Mouse (Mus musculus) spleen, adult 18-20 months (tissue): ENCODE measurements around the gene Zgrf1.

ENCODE experiments used
- DNase-seq, 2 experiments: peaks; one replicate each; pipeline ENCODE4 v3.0.0; 2022; ENCODE audit warnings: mixed read lengths in 2 of 2

The Zgrf1 gene

DNA sequence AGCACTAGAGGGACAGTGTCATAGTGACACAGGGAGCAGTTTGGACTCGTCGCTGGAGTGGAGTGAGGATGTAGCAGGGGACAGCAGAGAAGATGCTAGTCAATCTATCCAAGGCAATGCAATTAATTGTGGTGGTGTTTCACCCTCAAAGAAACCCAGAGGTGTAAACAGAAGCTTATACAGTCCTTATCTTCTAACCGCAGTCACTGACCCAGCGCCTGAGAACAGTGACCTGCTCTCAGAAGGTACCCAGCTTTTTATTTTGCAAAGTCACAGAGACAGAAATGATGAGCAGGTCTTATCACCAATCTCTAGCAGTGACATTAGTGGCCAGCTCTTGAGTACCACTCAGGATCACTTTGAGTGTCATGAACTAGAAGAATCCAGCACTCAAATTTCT, 9.7 kb downstream of the Zgrf1 start:
- DNase-seq = no peak

DNA sequence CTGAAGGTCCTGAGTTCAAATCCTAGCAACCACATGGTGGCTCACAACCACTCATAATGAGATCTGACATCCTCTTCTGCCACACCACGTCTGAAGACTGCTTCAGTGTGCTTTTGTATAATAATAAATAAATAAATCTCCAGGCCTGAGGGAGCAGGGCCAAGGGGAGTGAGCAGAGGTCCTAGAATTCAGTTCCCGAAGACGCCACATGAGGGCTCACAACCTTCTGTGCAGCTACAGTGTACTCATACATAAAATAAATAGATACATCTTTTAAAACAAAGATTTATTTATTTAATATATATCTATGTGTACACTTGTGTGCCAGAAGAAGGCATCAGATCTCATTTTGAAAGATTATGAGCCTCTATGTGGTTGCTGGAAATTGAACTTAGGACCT, 11.8 kb downstream of the Zgrf1 start:
- no peak for DNase-seq

DNA sequence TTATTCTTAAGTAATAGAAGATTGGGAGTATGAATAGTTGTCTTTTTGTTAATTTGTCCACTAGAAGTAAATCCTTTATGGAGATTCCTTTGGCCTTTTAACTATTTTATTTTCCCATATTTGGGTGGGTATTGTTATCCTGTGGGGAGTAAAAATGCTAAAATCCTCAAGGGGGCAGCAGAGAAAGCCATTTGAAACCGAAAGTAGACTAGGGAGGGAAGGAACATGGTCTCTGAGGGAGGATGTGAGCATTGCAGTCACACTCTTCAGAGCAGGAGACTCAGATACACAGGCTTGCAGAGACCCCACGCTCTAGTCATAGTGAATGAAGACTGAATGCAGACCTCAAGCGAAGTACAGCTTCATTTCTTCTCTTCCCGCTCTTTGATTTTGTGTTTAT, 19.3 kb downstream of the Zgrf1 start:
- peak in 1 of 2 experiments; percentile 31 for DNase-seq

DNA sequence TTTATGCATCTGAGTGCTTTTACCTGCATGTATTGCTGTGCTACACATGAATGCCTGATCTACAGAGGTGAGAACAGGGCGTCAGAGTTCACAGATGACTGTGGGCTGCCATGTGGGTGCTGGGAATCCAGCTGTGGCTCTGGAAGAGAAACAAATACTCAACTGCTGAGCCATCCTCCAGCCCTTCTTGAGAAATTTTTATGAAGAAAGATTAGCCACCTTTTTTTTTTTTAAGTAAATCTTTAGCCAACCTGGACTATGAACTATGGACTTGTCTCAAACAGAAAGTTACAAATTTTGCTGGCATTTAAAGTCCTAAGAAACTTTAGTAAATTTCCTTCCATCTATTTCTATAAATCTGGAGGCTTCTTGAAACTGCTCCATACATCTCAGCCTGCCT, 43.8 kb downstream of the Zgrf1 start:
- DNase-seq = no peak

DNA sequence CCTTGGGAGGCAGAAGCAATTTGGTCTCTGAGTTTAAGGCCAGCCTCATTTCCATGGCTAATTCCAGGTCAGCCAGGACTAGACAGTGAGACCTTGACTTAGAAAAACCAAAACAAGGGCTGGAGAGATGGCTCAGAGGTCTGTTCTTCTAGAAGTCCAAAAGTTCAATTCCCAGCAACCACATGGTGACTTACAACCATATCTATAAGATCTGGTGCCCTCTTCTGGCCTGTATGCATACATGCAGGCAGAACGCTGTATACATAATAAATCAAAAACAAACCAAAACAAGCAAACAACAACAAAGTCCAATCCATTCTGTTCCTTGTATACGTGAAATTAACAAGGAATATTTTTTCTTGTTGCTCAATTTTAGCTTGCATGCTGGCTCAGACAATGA, 54.8 kb downstream of the Zgrf1 start:
- DNase-seq = no peak

DNA sequence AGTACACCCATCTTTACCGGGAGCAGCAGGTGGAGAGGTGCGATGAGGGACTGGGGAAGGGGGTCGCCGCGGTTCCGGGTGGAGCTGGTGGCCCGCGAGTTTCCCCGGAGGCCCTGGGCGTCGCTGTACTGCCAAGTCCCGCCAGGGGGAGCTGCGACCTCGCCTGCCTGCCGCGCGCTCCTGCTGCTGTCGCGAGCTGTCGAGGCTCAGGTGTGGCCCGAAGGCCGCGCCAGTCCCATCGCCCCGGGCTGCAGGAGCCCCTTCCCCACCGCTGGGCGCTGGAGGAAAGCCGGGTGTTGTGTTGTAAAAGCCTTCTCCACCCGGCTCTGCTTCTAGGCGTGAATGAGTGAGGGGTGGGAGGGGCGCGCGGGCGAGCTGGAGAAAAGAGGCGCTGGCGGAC, 72.0 kb downstream of the Zgrf1 start:
- peak; percentile 55 to 77 for DNase-seq

DNA sequence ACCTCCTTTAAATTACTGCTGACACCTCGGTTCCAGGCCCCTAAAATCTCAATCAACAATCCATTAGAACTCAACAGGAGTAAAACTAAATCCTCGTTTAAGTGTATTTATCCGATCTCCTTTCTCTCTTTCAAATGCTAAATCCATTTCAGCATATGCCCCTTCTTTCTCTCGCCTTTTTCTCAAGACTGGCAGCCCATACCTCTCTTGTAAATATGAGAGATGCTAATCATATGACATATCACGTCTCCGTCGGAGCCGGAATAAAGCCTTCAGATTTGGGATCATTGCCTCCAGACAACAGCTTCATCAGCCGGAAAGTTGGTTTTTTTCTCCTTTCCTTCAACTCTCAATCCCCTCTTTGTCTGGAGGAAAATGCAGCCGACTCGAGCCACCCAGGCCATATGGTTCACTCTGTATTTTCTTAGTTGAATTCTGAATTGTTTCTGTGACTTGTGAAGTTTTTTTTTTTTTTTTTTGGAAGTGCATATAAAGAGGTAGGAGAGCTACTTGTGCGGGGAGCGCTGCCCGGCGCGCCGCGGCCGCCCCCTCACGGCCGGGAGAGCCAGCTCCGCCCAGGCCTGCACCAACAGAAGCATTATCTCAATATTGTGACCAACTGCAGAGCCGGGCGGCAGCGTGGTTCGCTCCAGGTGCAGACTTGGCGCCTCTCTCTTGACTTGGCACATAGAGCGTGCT, 72.6 kb downstream of the Zgrf1 start:
- DNase-seq = no peak

DNA sequence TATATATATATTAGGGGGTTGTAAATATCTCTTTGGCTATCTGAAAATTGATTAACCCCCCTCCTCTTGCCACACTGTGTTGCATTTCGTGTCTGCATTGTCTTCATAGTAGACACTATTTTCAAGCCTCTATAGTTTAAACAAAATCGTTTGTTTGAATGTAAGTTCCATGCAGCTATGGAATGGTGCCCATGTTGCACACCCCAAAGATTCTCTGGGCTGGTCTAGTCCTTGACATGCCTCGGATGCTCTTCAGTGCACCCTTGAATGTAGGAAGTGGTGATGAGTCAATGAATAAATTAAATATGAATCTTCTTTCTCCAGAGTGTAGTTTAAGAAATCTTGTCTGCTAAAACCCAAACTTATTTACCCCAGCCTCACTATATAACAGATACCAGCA, 73.2 kb downstream of the Zgrf1 start:
- no peak for DNase-seq

DNA sequence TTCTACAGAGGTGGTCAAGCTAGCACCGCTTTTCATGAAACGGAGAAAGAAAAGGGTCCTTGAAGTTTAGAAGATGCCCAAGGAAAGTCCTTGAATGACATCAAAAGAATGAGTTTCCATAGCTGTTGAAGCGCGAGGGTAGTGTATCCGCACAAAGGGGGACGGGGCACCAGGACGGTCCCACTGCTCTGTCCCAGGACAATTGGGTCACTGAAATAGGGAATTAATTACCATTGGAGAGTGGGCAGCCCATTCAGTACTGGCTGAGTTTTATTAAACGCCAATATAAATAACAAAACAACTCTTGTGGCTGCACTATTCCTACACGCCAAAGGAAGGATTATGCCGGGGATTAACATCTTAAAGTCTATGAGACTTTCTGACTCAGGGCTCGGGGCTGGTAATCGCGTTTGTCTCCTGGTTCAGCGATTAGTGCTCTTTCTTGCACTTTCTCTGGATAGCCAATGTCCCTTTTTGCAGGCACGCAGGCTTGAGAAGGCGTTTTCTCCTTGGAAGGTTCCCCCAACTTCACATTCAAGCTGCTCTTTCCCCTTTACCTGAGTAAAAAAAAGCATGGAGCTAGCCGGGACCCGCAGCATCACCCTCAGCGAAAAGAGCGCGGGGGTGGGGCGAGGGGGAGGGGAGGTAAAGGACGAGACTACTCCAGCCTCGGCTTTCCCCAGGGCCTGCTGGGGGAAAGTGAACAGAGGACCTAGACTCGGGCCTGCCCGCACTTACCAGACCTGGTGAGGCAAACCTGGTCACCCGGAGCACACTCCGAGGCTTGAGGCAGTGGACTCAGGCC, 74.1 kb downstream of the Zgrf1 start:
- DNase-seq = no peak

DNA sequence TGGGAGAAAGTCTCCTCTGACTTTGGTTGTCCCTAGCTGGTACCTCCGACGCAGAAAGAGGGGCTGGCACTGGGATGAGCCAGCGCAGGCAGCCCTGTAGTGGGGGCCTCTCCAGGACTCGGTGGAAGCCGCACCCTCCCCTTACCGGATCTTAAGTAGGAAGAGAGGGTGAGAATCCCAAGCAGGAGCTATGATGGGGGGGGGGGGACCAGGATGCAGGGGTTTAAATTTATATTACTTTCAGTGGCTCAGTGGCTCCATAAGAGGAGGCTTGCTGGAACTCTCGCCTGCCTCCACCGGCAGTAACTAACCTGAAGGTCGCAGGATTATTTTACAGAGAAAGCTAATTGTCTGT, 74.6 kb downstream of the Zgrf1 start:
- DNase-seq = no peak

DNA sequence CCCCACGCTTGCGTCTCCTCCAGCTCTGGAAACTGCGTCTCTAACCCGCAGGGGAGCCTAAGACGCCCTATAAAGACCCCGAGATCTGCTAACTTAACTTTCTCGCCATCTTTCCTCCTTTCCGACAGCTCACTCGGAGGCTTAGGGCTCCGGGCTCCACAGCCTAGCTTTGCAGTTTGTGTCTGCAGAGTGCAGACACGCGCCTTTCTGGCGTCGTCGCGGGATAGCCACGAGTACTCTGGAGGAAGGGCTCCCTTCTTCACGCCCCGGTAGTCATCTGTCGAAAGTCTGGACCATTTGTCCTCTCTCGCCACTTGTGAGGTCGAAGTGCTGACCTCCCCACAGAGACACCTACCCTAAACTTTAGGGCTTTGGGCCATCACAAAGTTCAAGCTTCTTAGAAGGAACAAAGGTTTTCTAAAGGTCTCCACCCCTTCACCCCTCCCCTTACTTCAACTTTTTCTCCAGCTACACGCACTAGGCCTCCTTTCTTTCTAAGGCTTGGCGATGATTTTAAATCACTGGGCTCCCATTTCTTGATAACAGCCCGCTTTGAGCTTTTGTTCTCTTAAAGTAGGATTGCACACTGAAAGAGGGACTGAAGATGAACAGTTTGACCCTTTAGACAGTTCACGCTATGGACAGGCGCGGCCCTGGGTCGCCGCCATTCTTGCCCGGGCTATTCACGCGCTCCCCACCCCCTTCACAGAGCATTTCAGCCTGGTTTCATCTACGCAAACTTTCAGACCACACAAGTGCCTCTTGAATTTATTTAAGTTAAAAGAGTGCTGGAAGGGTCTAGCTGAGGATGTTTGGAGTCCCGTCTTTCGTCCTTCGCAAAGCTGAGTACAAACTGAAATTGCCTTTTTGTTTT, 75.3 kb downstream of the Zgrf1 start:
- no peak for DNase-seq

DNA sequence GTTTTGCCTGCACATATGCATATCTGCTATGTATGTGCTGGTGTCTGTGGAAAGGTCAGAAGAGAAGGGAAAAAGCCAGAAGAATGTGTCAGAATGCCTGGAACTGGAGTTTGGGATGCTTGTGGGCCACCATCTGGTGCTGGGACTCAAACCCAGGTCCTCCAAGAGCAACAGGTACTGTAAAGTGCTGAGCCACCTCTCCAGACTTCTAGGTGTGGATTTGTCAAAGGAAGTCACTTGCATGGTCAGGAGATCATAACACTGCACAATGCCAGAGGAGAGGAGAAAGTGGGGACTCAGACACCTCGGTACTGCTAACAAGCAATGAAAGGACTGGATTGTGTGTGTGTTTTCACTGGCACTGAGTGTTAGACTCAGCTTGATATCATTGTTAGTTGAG, 76.9 kb downstream of the Zgrf1 start:
- DNase-seq = no peak

DNA sequence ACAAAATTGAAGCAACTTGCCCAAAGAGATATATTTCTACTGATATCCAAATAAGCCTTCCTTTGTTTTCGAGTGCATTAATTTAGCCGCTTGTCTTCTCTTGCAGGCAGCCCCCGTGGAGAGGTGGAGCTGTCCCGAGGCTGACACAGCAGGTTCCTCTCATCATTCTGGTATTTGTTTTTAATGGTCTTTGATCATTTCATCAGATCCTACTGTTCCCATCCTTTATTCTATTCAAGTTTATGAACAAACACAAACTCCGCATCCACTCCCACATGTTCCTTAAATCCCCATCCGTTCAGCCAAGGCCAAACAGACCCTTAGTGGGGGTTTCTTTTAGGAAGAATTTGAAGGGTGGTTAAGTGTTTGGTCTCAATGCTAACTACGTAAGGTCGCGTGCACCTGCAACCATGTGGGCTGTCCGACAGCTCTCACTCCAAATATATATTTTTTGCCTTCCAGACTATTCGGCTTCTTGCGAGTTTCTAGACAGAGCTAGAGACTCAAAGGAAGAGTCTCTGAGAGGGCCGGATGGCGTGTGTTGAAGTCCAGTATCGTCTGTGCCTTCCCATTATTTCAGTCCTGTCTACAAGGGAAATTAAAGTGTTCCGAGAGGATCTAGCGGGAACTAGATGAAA, 77.6 kb downstream of the Zgrf1 start:
- DNase-seq = no peak

DNA sequence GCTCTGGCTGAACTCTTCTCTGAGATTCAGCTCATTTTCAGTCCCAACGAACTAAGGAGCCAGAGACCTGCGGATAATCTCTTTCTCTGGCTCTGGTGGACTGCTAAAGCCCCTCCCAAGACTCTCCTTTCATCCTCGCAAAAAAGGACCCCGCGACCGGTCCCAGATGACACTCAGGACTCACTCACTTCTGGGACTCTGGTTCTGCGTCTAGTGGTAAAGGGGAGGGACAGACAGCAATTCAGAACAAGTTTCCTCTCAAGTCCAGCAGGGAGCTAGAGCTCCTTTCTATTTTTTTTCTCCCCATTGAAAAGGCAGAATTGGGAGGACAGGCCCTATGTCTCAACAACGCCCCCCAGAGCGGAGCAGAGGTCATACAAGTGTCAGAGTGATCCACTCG, 78.3 kb downstream of the Zgrf1 start:
- DNase-seq = no peak

DNA sequence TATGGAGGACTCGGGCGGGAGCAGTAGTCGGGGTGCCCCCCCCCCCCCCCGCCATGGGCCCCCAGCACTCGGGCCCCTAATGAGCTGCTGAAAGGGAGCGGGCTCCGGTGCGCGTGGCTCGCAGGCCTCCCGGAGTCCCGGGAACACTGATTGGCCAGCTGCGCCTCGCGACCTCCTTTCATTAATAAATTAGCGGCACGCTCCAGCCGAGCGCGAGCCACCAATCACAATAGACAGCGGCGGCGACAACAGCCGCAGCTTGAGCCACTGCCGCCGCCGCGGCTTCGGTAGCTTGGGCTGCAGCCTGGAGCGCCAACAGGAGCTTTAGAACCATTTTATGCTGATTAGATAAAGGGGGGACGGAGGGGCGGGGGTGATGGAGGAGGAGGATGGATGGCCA, 79.2 kb downstream of the Zgrf1 start:
- DNase-seq = no peak

DNA sequence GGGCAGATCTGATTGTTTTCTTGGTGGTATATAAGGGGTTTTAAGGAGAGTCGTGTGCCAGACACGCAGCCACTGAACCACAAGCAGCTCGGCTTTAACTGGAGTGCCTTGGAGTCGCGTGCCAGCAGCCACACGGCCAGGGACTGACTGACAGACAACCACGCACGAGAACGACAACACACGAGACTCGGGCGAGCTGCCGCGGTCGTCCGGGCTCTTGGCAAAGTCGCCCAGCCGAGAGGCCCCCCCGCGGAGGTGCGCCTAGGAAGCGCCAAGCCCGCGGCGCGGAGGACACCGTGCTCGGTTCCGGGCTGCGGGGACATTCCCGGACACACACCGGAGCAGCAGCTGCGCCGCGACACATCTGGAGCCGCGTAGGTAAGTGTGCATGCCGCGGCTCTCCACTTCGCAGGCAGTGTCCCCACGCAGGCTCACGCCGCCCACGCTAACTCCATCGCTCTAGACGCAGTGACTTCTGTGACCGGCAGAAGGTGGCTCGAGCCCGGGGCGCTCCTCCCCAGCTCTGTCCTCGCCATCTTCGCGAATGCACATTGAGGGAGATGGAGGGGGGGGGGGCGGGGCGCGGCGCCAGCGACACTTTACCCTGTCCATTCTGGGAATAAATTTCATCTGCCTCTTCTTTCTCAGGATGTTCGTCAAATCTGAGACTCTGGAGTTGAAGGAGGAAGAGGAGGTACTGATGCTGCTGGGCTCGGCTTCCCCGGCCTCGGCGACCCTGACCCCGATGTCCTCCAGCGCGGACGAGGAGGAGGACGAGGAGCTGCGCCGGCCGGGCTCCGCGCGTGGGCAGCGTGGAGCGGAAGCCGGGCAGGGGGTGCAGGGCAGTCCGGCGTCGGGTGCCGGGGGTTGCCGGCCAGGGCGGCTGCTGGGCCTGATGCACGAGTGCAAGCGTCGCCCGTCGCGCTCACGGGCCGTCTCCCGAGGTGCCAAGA, 80.1 kb downstream of the Zgrf1 start, which contains the start of gene Neurog2:
Neurog2 (plus strand) TSS at position 56 of the 953 bp plus-strand sequence.
- DNase-seq = no peak

DNA sequence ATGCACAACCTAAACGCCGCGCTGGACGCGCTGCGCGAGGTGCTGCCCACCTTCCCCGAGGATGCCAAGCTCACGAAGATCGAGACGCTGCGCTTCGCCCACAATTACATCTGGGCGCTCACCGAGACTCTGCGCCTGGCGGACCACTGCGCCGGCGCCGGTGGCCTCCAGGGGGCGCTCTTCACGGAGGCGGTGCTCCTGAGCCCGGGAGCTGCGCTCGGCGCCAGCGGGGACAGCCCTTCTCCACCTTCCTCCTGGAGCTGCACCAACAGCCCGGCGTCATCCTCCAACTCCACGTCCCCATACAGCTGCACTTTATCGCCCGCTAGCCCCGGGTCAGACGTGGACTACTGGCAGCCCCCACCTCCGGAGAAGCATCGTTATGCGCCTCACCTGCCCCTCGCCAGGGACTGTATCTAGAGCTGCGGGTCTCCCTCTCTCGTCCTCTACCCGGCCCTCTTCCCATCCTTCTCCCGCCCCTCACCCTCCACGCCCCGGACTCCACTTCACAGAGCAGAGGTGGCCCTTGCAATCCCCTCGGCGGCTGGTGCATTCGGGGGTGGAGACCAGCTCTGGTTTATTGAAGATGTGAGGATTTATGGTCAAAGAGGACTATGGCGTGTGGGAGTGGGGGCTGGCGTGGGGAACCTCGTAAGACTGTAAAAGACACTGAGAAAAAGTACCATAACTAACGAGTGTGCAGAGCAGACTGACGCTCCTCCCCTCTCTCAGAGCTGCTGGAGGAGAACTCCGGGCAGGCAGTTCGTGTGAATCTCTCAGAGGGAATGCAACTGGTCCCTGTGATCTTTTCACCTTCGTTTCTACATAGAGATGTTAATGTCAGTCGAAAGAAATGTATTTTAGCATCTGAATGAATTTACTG, 81.1 kb downstream of the Zgrf1 start:
- peak; percentile 38 to 77 for DNase-seq

DNA sequence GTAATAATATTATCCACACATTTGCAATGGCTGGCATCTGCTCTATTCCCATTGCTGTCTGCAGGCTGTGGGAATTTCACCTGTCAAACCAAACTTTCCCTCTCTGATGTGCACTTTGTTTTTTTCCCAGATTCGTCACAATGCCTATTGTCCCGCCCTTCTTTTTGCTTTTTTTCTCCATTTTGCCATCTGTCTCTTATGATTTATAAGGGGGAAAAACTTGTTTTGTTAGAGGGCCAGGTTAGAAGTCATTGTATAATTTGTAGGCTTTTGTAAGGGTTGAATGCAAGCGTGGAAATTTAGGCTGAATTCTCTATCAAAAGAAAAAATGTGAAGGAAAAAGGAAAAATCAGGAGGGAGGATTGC, 81.7 kb downstream of the Zgrf1 start:
- no peak for DNase-seq

DNA sequence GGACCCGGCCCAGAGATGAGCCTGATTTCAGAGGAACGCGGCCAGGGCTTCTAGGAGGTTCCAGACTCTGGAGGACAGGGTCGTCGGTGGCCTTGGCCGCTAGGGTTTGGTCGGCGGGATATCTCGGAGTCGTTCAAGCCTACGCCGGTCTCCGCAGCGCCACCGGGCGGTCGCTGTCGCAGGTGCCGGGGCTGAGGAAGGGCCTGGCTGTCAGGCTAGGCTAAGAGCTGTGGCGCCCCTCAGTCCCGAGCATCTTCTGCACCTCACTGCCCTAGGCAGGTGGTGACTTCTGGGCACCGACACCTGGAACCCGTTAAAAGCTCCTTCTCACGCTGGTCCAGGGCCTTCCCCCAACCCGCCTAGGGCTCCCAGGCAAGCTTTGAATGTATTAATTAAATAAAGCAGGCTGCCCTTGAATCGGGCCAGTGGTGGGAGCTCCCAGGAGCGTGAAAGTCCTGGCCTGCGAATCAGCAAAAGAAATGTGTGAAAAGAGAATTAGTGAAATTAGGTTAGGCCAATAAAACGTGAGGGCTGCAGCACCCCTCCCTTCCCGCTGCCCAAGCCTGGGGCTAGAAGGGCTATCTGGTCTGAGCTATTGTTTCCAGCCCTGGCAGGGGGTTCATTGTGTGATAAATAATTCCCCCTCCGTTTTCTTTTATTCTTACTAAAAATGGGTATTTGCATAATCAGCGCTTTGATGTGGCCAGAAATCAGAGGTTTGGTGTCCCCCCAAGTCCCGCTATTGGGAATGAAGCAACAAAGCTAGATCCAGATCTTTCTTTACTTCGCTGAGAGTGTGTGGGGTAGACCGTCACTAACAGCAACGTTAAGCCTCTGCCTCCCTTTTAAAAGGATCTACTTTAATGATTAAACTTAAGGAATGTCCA, 86.8 kb downstream of the Zgrf1 start:
- DNase-seq = no peak
